Mouse (Mus musculus): Measurements from ENCODE around the gene Tom1l2.

The Tom1l2 gene

GRCm38 (mm10) chr11:60352559-60353411, at the start of gene Tom1l2, which contains the start of gene Drc3:
Gene Tom1l2 (minus strand): TSS chr11:60352905.
Gene Drc3 (plus strand): TSS chr11:60353329.
- peak; percentile 99 to 100 for DNase-seq

- no peak for DNase-seq
Observed at GRCm38 (mm10) chr11:60397172-60397571, 44.5 kb upstream of the Tom1l2 start.

GRCm38 (mm10) chr11:60396546-60396945, 43.8 kb upstream of the Tom1l2 start:
- DNase-seq, result peak in 1 of 2 experiments; percentile 48

GRCm38 (mm10) chr11:60391346-60391745, 38.6 kb upstream of the Tom1l2 start:
- no peak for DNase-seq

GRCm38 (mm10) chr11:60387944-60388343, 35.2 kb upstream of the Tom1l2 start:
- DNase-seq, result peak in 1 of 2 experiments; percentile 17

GRCm38 (mm10) chr11:60385946-60386345, 33.2 kb upstream of the Tom1l2 start:
- no peak for DNase-seq

GRCm38 (mm10) chr11:60384762-60385421, 32.2 kb upstream of the Tom1l2 start:
- no peak for DNase-seq

- no peak for DNase-seq
Observed at GRCm38 (mm10) chr11:60383518-60383917, 30.8 kb upstream of the Tom1l2 start.

- no peak for DNase-seq
Observed at GRCm38 (mm10) chr11:60374481-60374880, 21.8 kb upstream of the Tom1l2 start.

GRCm38 (mm10) chr11:60370431-60370830, 17.7 kb upstream of the Tom1l2 start:
- no peak for DNase-seq

GRCm38 (mm10) chr11:60369448-60369847, 16.7 kb upstream of the Tom1l2 start:
- DNase-seq, result no peak

GRCm38 (mm10) chr11:60368909-60369308, 16.2 kb upstream of the Tom1l2 start:
- DNase-seq, result no peak

- DNase-seq, result no peak
Observed at GRCm38 (mm10) chr11:60367256-60367655, 14.6 kb upstream of the Tom1l2 start.

GRCm38 (mm10) chr11:60366239-60367019, 13.7 kb upstream of the Tom1l2 start:
- DNase-seq, result no peak

GRCm38 (mm10) chr11:60360631-60361201, 8.0 kb upstream of the Tom1l2 start:
- DNase-seq, result peak; percentile 51 to 68

- no peak for DNase-seq
Observed at GRCm38 (mm10) chr11:60359936-60360335, 7.2 kb upstream of the Tom1l2 start.

- no peak for DNase-seq
Observed at GRCm38 (mm10) chr11:60359138-60359537, 6.4 kb upstream of the Tom1l2 start.

GRCm38 (mm10) chr11:60358548-60358947, 5.8 kb upstream of the Tom1l2 start:
- peak; percentile 36 to 42 for DNase-seq

- DNase-seq, result no peak
Observed at GRCm38 (mm10) chr11:60357116-60357515, 4.4 kb upstream of the Tom1l2 start.

- no peak for DNase-seq
Observed at GRCm38 (mm10) chr11:60355952-60356351, 3.2 kb upstream of the Tom1l2 start.

- DNase-seq, result peak; percentile 19 to 48
Observed at GRCm38 (mm10) chr11:60351925-60352371, 757 bp downstream of the Tom1l2 start.

GRCm38 (mm10) chr11:60351388-60351787, 1.3 kb downstream of the Tom1l2 start:
- DNase-seq, result peak; percentile 51 to 73

- DNase-seq, result peak; percentile 83 to 88
Observed at GRCm38 (mm10) chr11:60346537-60346936, 6.2 kb downstream of the Tom1l2 start.

All from kidney, postnatal 36 days (tissue).